Mouse (Mus musculus): ENCODE measurements around the gene Xcr1.

Gene Xcr1

GRCm38 (mm10) chr9:123815444-123815843 lies 46.4 kb downstream of the Xcr1 start:
- no peak for DNase-seq (ENCODE audit: extremely low spot score, low spot score)

- DNase-seq (ENCODE audit: extremely low spot score, low spot score) = no peak
These were observed 47.0 kb downstream of the Xcr1 start for GRCm38 (mm10) chr9:123814821-123815220.

GRCm38 (mm10) chr9:123814326-123814725 lies 47.5 kb downstream of the Xcr1 start:
- DNase-seq (ENCODE audit: extremely low spot score, low spot score) = no peak

- no peak for DNase-seq (ENCODE audit: extremely low spot score, low spot score)
These were observed 50.0 kb downstream of the Xcr1 start for GRCm38 (mm10) chr9:123811831-123812230.

- DNase-seq (ENCODE audit: extremely low spot score, low spot score) = no peak
These were observed 53.2 kb downstream of the Xcr1 start for GRCm38 (mm10) chr9:123808583-123808982.

GRCm38 (mm10) chr9:123806267-123806666 lies 55.6 kb downstream of the Xcr1 start, which contains the start of gene Cxcr6:
Gene Cxcr6, plus strand, starts transcription at chr9:123806475.
- DNase-seq (ENCODE audit: extremely low spot score, low spot score) = no peak

- DNase-seq (ENCODE audit: extremely low spot score, low spot score) = no peak
These were observed 56.6 kb downstream of the Xcr1 start for GRCm38 (mm10) chr9:123805241-123805640.

GRCm38 (mm10) chr9:123802896-123803295 lies 58.9 kb downstream of the Xcr1 start:
- no peak for DNase-seq (ENCODE audit: extremely low spot score, low spot score)

- DNase-seq (ENCODE audit: extremely low spot score, low spot score) = no peak
These were observed 59.4 kb downstream of the Xcr1 start for GRCm38 (mm10) chr9:123802421-123802820.

Measured in neural tube, embryonic 10.5 days (tissue).